ENCODE assay signal across 10 mouse cellular contexts in the genomic region with DNA sequence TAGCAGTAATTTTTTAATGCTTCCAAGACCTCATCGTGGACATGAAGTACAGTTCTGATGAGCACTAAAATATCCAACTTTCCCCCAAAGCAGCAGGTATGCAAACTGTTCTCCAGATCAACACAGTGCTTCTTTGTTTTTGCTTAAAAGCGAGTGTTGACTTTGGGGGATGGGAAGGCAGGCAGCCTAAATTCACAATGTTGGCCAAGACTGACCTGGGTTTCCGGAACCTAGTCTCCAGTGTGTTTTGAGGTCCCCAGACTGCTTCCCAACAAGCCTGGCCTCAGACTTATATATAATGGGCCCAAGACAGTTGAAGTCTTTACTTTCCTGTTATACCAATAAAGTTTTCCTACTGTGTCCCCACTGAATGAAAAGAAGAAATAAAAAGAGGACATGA.
DNase-seq lines count a peak whose midpoint lies in the region; ATAC-seq and TF ChIP-seq lines count a peak whose summit lies in the region.
"Had no signal": no experiment of that assay in that cellular context is flagged by ENCODE, and none has a peak within 500 bp of the region (broad histone marks: within the 10 kb centered on the region; RNA-seq: fewer than 3 reads in every experiment).

No protein-coding gene starts in this region.

- H3K79me2 ChIP-seq in liver, adult 2 months (ENCODE audit: control insufficient read depth, insufficient read depth, low read length) = no peaks in the 10 kb centered on the region

- peaks cover 27% of the 10 kb centered on the region for H3K4me1 ChIP-seq in heart, embryonic 10.5 days
- H3K4me1 ChIP-seq in liver, adult 2 months (ENCODE audit: control insufficient read depth, insufficient read depth, low read length) = peaks cover 23% of the 10 kb centered on the region
- H3K4me1 ChIP-seq in liver, embryonic 12.5 days = peaks cover 27% of the 10 kb centered on the region
- H3K4me1 ChIP-seq in embryonic facial prominence, embryonic 11.5 days (ENCODE audit: control insufficient read depth, insufficient read depth, low read length) = 0 out of 2 replicates have a peak, but pooled peaks cover 2% of the 10 kb centered on the region
- peaks cover 26% of the 10 kb centered on the region for H3K4me1 ChIP-seq in liver, embryonic 15.5 days (replicated peaks)

- 62% methylated on average over 3 of the region's 3 CpGs for WGBS in heart, embryonic 10.5 days
- 20% methylated on average over 3 of the region's 3 CpGs for WGBS in liver, adult 2 months
- 70% methylated on average over 3 of the region's 3 CpGs for WGBS in liver, embryonic 12.5 days (ENCODE audit: insufficient replicate concordance)
- WGBS in embryonic facial prominence, embryonic 11.5 days = 23% methylated on average over 3 of the region's 3 CpGs
- WGBS in liver, embryonic 15.5 days (ENCODE audit: insufficient replicate concordance) = 67% methylated on average over 3 of the region's 3 CpGs

- no peak for ATAC-seq in liver, embryonic 12.5 days
- ATAC-seq in embryonic facial prominence, embryonic 11.5 days (replicated peaks; ENCODE audit: insufficient number of reproducible peaks, low FRiP score, low TSS enrichment, low read depth) = no peak
- ATAC-seq in liver, embryonic 15.5 days (ENCODE audit: insufficient read depth) = no peak

- H3K9me3 ChIP-seq in heart, embryonic 10.5 days = no peaks in the 10 kb centered on the region
- no peaks in the 10 kb centered on the region for H3K9me3 ChIP-seq in liver, embryonic 12.5 days (replicated peaks)
- no peaks in the 10 kb centered on the region for H3K9me3 ChIP-seq in embryonic facial prominence, embryonic 11.5 days (replicated peaks; ENCODE audit: control insufficient read depth, low read length)
- no peaks in the 10 kb centered on the region for H3K9me3 ChIP-seq in liver, embryonic 15.5 days (replicated peaks)

- H3K4me3 ChIP-seq in heart, embryonic 10.5 days = no peak overlapping the region
- H3K4me3 ChIP-seq in liver, adult 2 months (ENCODE audit: insufficient read depth, low read depth, low read length) = no peak overlapping the region
- no peak overlapping the region for H3K4me3 ChIP-seq in liver, embryonic 12.5 days
- H3K4me3 ChIP-seq in embryonic facial prominence, embryonic 11.5 days (ENCODE audit: low read depth, low read length) = no peak overlapping the region
- H3K4me3 ChIP-seq in liver, embryonic 15.5 days (replicated peaks) = no peak overlapping the region

- no peak overlapping the region for H3K4me2 ChIP-seq in liver, embryonic 12.5 days
- no peak overlapping the region for H3K4me2 ChIP-seq in embryonic facial prominence, embryonic 11.5 days (ENCODE audit: low read depth, low read length)
- H3K4me2 ChIP-seq in liver, embryonic 15.5 days = no peak overlapping the region

- TF ChIP-seq CTCF in liver, adult 2 months (IDR thresholded peaks at IDR 0.05; ENCODE audit: low read depth, low read length) = no peak

- peak overlapping the region; percentile 79; the same call in 1 of the 2 replicates for H3K27ac ChIP-seq in heart, embryonic 10.5 days
- peak overlapping the region; percentile 88 for H3K27ac ChIP-seq in liver, adult 2 months (replicated peaks; ENCODE audit: insufficient read depth, low read depth, low read length)
- no peak overlapping the region for H3K27ac ChIP-seq in liver, embryonic 12.5 days
- H3K27ac ChIP-seq in embryonic facial prominence, embryonic 11.5 days (replicated peaks; ENCODE audit: low read depth, low read length) = peak overlapping the region; percentile 43; the same call in 1 of the 2 replicates
- H3K27ac ChIP-seq in liver, embryonic 15.5 days (replicated peaks) = 0 out of 2 replicates have a peak overlapping the region, but pooled peaks have one; percentile 0

- H3K27me3 ChIP-seq in heart, embryonic 10.5 days (ENCODE audit: insufficient read depth, poor library complexity, severe bottlenecking) = no peaks in the 10 kb centered on the region
- H3K27me3 ChIP-seq in liver, adult 2 months (ENCODE audit: control insufficient read depth, insufficient read depth, low read length) = no peaks in the 10 kb centered on the region
- H3K27me3 ChIP-seq in liver, embryonic 12.5 days (replicated peaks) = no peaks in the 10 kb centered on the region
- H3K27me3 ChIP-seq in embryonic facial prominence, embryonic 11.5 days (ENCODE audit: control insufficient read depth, insufficient read depth, low read length) = no peaks in the 10 kb centered on the region
- no peaks in the 10 kb centered on the region for H3K27me3 ChIP-seq in liver, embryonic 15.5 days

- no peak for TF ChIP-seq POLR2A in liver, adult 2 months (IDR thresholded peaks at IDR 0.05; ENCODE audit: extremely low read depth, insufficient read depth, low read length)

- no peak overlapping the region for H3K9ac ChIP-seq in liver, adult 2 months (ENCODE audit: low read depth, low read length)
- no peak overlapping the region for H3K9ac ChIP-seq in liver, embryonic 12.5 days
- no peak overlapping the region for H3K9ac ChIP-seq in embryonic facial prominence, embryonic 11.5 days (replicated peaks; ENCODE audit: low read length)
- H3K9ac ChIP-seq in liver, embryonic 15.5 days = no peak overlapping the region

- DNase-seq in heart, embryonic 10.5 days (ENCODE audit: low spot score) = no peak
- DNase-seq in heart, postnatal 4 days = no peak
- peak; percentile 85 for DNase-seq in liver, adult 2 months (ENCODE audit: extremely low read depth, low read depth, low spot score)
- peak; percentile 45 for DNase-seq in embryonic facial prominence, embryonic 11.5 days (ENCODE audit: low spot score)
- no peak for DNase-seq in cerebellum, postnatal 25 days
- no peak for DNase-seq in thymus, postnatal 14 days
- DNase-seq: lung, postnatal 14 days; thymus, adult 18-20 months had no signal

- H3K36me3 ChIP-seq in heart, embryonic 10.5 days = no peaks in the 10 kb centered on the region
- no peaks in the 10 kb centered on the region for H3K36me3 ChIP-seq in liver, adult 2 months (ENCODE audit: control insufficient read depth, insufficient read depth, low read length)
- H3K36me3 ChIP-seq in liver, embryonic 12.5 days = no peaks in the 10 kb centered on the region; the same call in 1 of the 2 replicates
- no peaks in the 10 kb centered on the region for H3K36me3 ChIP-seq in embryonic facial prominence, embryonic 11.5 days (replicated peaks; ENCODE audit: control insufficient read depth, insufficient read depth, low read depth, low read length)
- no peaks in the 10 kb centered on the region for H3K36me3 ChIP-seq in liver, embryonic 15.5 days (replicated peaks)

Comparison
In these comparisons a context has a peak if more than half of its experiments do, and no peak if none do; other contexts are left out.
1. DNase-seq: peak in liver, adult 2 months (single experiment) and embryonic facial prominence, embryonic 11.5 days (single experiment); none in heart, embryonic 10.5 days (single experiment), heart, postnatal 4 days (single experiment), cerebellum, postnatal 25 days (0 of 2) and thymus, postnatal 14 days (single experiment).